Mouse (Mus musculus) spleen, adult 18-20 months (tissue): ENCODE measurements around the gene Ank2.

Experiments
- DNase-seq, 2 experiments: peaks; one replicate each; pipeline ENCODE4 v3.0.0; 2022; ENCODE audit warnings: mixed read lengths in 2 of 2

Ank2 gene

DNA sequence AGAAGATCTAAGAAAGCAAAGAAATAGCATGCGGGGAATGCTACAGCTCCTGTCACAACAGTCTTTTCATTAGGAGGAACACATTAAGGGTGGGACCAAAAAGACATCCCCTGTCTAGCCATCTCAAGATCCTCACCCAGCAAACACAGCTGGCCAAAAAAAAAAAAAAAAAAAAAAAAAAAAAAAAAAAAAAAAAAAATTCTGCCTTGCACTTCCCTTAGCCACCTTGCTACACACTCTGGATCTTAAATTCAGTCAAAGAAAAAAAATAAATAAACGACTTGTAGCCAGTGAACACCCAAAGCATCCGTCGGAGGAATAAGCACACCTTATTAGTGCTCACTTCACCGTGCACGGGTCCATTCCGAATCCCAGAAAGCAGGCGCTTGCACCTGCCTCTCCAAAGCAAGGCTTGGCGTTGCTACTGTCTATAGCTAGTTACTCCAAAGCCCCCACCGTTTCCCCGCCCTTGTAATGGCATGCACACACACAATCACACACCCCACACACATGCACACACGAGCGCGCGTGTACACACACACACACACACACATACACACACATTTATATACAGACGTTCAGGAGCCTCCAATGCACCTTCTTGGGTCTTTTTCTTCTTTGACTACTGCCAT lies 273.9 kb downstream of the Ank2 start:
- DNase-seq, result no peak

DNA sequence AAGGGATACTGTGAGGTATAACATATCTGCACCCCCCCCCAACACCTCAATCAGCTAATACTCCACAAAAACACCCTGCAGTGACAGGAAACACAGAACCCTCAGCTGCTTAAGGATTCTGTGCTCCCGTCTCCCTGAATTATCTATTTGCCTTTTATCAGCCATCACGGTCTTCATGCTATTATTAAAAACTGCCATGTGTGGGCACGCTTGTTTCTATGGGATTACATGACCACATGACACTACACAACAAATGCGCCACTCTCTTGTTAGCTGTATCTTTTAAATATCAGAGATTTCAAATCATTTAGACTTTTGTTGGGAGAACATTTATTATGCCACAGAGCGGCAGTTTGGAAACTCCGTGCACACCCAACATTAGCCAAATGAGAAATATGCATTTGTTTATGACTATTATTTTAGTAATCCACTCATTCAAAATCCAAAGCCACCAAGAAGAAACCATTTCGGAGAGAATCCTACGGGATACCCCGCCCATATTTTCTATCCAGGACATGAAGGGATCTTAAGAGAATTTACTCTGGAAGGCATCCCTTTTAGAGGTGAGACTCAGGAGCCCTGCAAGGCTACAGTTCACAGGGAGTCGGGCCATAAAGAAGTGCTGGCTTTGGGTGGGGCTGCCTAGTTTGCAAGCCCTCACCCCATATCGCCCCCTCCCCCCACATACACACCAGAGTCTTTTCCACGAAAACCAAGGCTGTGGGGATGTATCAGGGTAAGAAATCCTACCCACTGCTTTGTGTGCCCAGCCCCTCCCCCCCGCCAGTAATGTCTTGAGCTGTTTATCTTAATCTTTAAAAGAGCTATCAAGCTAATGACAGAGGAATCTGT lies 274.6 kb downstream of the Ank2 start:
- no peak for DNase-seq

DNA sequence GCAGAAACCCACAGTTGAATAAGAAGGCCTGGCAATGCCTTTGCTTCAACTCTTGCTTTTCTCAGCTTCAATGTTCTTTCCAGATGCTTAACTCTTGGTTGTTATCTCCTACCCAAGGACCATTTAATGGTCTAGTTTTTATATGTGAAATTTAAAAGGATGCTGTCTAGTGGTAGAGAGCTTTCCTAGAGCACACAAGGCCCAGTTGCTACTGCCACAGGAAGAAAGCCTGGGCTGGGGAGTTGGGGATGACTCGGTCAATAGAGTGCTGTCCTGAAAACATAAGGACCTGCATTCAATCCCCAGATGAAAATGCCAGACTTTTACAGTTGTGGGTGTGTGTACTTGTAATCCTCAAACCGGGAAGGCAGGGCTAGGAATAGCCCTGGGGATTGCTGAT lies 277.1 kb downstream of the Ank2 start:
- DNase-seq, result no peak

DNA sequence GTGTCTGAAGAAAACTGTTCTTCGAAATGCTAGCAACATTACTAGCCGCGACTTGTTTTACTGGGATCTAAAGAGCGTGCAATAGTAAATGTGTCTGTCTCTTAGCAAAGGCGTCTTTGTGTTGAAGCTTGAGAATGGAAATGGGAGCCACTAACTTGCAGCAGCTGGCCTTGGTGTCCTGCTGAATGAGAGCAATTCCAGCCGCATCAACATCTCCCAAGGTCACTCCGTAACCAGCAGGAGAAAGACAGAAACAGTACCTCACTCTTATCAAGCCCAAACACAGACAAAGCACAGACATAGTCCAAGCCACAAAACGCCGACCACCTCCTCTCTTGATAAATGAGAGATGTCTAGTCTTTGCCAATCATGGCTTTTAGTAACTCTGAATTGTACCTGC lies 278.3 kb downstream of the Ank2 start:
- DNase-seq, result no peak

GRCm38 (mm10) chr3:127213534-127213933 lies 285.6 kb downstream of the Ank2 start:
- DNase-seq, result no peak

DNA sequence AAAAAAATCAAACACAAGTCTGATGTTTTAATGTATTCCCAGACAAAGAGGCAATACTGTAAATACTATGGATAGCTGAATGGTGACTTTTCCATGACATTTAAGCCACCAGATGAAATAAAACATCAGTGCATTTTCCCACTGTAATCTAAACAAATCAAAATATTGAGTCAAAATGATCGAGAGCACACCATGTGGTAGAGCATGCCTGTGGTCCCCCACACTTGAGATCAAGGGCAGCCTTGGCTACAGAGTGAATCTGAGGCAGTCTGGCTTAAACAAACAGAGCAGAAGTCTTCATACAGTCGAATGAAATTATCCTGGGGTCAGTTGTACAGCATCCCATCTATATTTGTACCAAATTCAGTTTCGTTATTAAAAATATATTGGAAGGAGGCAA lies 288.0 kb downstream of the Ank2 start:
- no peak for DNase-seq

DNA sequence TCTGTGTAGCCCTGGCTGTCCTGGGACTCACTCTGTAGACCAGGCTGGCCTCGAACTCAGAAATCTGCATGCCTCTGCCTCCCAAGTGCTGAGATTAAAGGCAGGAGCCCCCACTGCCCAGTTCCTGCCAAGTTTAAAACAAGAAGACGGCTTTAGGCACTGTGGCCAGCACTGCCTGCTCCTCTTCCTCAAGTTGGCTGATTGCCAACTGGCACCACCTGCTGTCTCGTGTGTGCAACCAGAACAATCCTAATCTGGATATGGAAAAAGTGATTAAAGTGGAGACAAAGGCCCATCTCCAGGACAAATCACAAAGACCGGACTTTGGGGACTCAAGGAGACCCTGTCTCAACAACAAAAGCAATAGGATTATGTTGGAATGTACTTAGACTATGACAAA lies 288.6 kb downstream of the Ank2 start:
- no peak for DNase-seq

DNA sequence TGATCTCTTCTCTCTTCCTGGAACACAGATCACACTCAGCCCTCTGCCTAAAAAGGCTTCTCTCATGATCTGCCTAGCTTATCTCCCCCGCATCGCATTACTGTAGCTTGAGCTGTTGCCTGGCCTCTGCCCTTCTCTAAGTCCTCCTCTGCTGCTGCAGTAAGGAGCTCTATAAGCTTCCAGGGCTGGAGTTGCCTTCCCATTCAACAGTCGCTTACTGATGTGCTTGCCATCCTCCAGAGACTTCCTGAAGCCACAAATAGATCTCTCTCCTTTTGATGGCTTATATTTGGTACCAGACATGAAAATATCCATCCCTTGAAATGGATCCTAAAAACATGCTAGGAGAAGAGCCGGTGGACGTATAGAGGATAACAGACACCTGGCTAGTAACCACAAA lies 290.3 kb downstream of the Ank2 start:
- no peak for DNase-seq

GRCm38 (mm10) chr3:127205883-127206434 lies 293.2 kb downstream of the Ank2 start:
- no peak for DNase-seq

DNA sequence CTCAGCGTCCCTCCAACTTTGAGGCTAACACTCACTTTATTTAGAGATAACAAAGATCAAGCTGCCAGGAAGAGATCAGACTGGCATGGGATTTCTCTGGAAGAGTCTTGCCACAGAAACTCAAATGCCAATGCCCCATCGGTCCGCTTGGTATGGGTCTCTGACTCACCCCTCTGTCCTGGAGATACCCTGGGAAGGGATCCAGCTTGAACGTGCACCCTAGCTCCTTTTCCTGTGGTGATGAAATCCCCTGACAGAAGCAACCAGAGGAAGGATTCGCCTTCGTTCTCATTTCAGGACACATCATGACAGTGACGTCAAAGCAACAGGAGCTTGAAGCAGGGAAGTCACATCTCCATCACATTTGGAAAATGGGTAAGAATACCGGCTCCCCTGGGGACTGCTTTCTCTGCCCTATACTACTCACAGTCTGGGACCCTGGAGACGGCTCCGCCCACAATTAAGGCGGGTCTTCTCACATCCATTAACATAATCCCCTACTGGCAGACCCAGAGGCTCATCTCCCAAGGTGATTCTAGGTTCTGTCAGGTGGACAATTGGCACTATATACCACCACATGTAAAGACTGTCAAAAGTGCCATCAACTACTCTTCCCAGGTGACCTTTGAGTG lies 296.6 kb downstream of the Ank2 start:
- DNase-seq, result no peak

GRCm38 (mm10) chr3:127200789-127201188 lies 298.4 kb downstream of the Ank2 start:
- no peak for DNase-seq

- no peak for DNase-seq
Observed at GRCm38 (mm10) chr3:127199112-127199665, 300.0 kb downstream of the Ank2 start.

- no peak for DNase-seq
Observed at GRCm38 (mm10) chr3:127198656-127199055, 300.5 kb downstream of the Ank2 start.

DNA sequence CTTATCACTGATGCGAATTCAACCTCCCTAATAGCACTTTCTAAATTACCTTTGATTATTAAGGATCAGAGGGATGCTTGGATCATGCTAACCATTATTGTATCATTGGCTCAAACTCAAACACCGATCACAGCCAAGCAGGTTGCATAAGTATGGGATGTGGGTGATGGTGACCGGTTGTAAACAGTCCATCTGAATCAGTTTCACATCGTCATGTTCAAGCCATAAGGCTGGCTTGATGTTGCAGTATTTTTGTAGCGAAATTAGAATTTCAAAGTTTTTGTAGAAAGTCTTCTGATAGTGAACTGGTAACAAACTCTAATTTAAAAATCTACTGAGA lies 310.4 kb downstream of the Ank2 start:
- no peak for DNase-seq

DNA sequence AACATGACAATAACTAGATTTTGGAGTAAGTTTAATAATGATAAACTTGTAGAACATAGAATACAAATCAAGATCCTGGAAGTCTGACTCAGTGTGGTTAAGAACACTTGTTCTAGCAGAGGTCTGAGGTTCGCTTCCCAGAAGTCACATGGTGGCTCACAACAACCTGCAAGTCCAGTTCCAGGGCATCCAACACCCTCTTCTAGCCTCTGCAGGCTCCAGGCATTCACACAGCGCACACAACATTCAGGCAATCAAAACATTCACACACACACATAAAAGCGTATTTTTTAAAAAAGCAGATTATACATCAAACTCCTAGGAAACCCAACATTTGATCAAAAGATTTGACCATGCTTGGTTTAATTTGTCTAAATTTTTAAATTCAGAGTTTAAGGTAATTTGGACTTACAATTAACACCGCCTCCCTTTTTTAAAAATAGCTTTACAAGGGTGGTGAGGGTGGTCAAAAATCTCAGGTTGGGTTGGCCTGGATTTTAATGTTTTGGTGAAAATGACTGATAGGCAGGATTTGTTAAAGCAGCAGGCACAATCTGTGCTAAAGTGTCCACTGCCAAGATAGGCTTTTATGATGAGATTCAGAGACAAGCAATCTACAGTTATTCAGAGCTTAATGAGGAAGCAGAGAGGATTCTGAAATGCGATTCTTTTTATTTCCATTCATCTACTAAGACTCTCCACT lies 310.9 kb downstream of the Ank2 start:
- no peak for DNase-seq

DNA sequence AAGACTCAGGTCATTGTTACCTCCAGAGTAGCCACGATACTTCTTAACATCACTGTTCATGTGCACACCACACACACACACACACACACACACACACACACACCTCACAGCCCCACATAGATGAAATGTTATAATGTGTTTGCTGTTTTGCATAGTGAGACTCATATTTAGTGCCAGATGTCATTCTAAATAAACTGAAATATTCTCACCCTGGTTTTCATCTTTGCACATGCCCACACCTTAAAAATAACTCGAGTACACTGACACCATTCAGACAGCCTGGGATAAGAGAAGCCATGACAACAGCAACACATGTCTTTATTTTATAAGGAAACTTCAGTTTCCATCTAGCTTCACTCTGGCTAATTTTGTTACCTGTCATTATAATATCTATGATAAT lies 312.1 kb downstream of the Ank2 start:
- no peak for DNase-seq

DNA sequence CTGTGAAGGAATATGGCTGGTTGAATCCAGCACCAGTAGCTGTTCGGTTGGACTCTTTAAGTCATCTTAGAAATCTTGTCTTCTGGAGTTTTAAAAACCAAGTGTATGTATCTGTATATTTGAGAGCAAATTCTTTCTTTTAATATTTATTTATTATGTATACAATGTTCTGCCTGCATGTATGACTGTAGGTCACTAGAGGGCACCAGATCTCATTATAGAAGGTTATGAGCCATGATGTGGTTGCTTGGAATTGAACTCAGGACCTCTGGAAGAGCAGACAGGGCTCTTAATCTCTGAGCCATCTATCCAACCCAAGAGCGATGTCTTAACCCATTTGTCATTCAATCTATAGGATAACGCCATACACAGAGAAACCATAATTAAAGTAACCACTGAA lies 312.9 kb downstream of the Ank2 start:
- no peak for DNase-seq

- no peak for DNase-seq
Observed at GRCm38 (mm10) chr3:127183998-127184753, 315.0 kb downstream of the Ank2 start.

GRCm38 (mm10) chr3:127172697-127173096 lies 326.5 kb downstream of the Ank2 start:
- no peak for DNase-seq

DNA sequence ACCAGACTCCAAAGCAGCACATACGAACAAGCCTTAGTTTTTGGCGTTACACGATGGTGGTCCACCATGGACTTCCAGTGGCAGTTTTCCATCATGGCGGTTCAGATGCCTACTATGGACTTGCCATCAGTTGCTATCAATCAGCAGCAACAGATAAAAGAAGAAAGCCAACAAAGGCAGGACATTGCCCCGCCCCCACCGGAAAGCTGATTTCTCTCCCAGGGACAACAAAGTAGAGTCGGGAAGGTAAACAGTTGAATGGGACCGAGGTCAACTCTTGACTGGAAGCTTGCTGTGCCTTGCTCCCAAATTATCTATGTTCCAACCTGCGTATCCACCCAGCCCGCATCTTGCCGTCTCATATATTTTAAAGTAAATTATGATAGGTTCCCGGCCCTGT lies 328.9 kb downstream of the Ank2 start:
- no peak for DNase-seq

- no peak for DNase-seq
Observed at GRCm38 (mm10) chr3:127169114-127169513, 330.0 kb downstream of the Ank2 start.

DNA sequence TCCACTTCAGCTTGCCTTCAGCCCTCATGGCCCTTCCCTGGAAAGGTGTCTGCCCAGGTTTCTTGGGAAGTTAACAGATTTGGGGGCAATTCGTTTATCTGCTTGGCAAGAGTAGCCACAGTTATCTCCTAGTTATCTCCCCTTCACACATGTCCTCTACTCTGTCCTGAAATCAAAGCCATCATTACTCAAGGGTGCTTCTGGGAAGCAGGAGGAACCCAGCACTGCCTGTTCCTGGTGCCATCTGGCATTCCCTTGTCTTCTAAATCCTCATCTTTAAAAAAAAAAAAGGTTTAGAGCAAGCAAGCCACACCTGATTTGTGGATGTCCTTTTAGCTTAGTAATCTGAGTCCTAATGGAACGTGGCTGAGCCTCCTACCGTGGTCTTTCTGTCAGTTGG lies 335.4 kb downstream of the Ank2 start:
- no peak for DNase-seq
